Mouse (Mus musculus): ENCODE results near the gene Tln2.

- no peak for TF ChIP-seq CTCF (IDR thresholded peaks at IDR 0.05; ENCODE audit: low read depth)
- TF ChIP-seq EP300 (IDR thresholded peaks at IDR 0.05; ENCODE audit: low read depth): no peak
These were observed 57.7 kb downstream of the Tln2 start for GRCm38 (mm10) chr9:67501801-67502200.

Measured in liver, embryonic 14.5 days (tissue).